Mouse (Mus musculus) limb, embryonic 14.5 days (tissue): Measurements from ENCODE around the gene Myl6. TPM values are rescaled to one million over a fixed set of nuclear protein-coding genes. Genes with fewer than 3 reads are reported as not detected.

Experiments used
- ATAC-seq: fragments of 200-750 bp; cut with Nextera tagmentation; 2 replicates; pipeline ENCODE4 v1.8.0; 2017; ENCODE audit warnings: low read depth, moderate number of reproducible peaks, moderate TSS enrichment; ENCODE audit not compliant: low FRiP score
- DNase-seq: peaks from one replicate; pipeline ENCODE4 v3.0.0-alpha.2; 2015; ENCODE audit warnings: low spot score
- H3K27ac ChIP-seq: fragments of 300-500 bp; sonication (generic); replicated peaks from 2 replicates; pipeline ENCODE4 v1.5.1; 2014; ENCODE audit warnings: low read depth, mild to moderate bottlenecking, low read length, moderate library complexity, mixed read lengths
- H3K27me3 ChIP-seq: fragments of 300-500 bp; sonication (generic); 2 replicates; pipeline ENCODE4 v1.6.1; 2014; ENCODE audit warnings: low read length, mixed read lengths; ENCODE audit not compliant: control insufficient read depth, insufficient read depth
- H3K36me3 ChIP-seq: fragments of 300-500 bp; sonication (generic); 2 replicates; pipeline ENCODE4 v1.6.1; 2014; ENCODE audit warnings: mild to moderate bottlenecking, low read length, moderate library complexity, mixed read lengths; ENCODE audit not compliant: control insufficient read depth, insufficient read depth
- H3K4me1 ChIP-seq: fragments of 300-500 bp; sonication (generic); 2 replicates; pipeline ENCODE4 v1.6.1; 2014; ENCODE audit warnings: antibody characterized with exemption, low read length, mixed read lengths; ENCODE audit not compliant: control insufficient read depth, insufficient read depth
- H3K4me2 ChIP-seq: fragments of 300-500 bp; sonication (generic); replicated peaks from 2 replicates; pipeline ENCODE4 v1.6.1; 2014; ENCODE audit warnings: low read depth, mild to moderate bottlenecking, low read length, moderate library complexity; ENCODE audit not compliant: severe bottlenecking
- H3K4me3 ChIP-seq: fragments of 300-500 bp; sonication (generic); replicated peaks from 2 replicates; pipeline ENCODE4 v1.5.1; 2014; ENCODE audit warnings: low read length
- H3K9ac ChIP-seq: fragments of 300-500 bp; sonication (generic); 2 replicates; pipeline ENCODE4 v1.6.1; 2014; ENCODE audit warnings: mild to moderate bottlenecking, low read depth, low read length, moderate library complexity; ENCODE audit not compliant: severe bottlenecking
- H3K9me3 ChIP-seq: fragments of 300-500 bp; sonication (generic); 2 replicates; pipeline ENCODE4 v1.6.1; 2016; ENCODE audit warnings: low read length; ENCODE audit not compliant: control insufficient read depth
- POLR2A ChIP-seq: fragments of 200-500 bp; IDR thresholded peaks from 2 replicates; pipeline ENCODE4 v1.8.0; 2012; ENCODE audit warnings: inconsistent platforms, mild to moderate bottlenecking, moderate library complexity, borderline replicate concordance; ENCODE audit not compliant: insufficient read depth, insufficient read length; ENCODE audit errors: extremely low read depth
- WGBS: fragments of 180-500 bp; shearing (Covaris S2); extraction: QIAGEN DNeasy Blood & Tissue Kit; methylation state at CpG from one replicate; pipeline ENCODE4 v1.1.7; 2014; 5-methylcytosine and 5-hydroxymethylcytosine counted together
- polyA plus RNA-seq, 2 experiments: library from polyadenylated mRNA; depleted of rRNA in 1 of 2; stranded (reverse) in 1 of 2; unstranded in 1 of 2; fragments of >200 nt; fragmentation: Nextera tagmentation in 1 of 2; extraction: Ambion mirVana in 1 of 2; gene quantifications; 2 replicates each; pipeline versions ENCODE4 v1.2.1 to v1.2.3; 2012 to 2014

Myl6 gene
- polyA plus RNA-seq, 2 experiments = 1,105 to 1,623 TPM

- DNase-seq = no peak
- no peaks in the 10 kb centered on the region for H3K9me3 ChIP-seq
- peak overlapping the region; percentile 71 for H3K27ac ChIP-seq
- ATAC-seq = peak; percentile 14; the same call in 1 of the 2 replicates
- peak overlapping the region; percentile 31 for H3K4me2 ChIP-seq
- no peaks in the 10 kb centered on the region for H3K27me3 ChIP-seq
- TF ChIP-seq POLR2A = no peak
- no peaks in the 10 kb centered on the region for H3K36me3 ChIP-seq
- 73% methylated on average over 4 of the region's 4 CpGs for WGBS
- peak overlapping the region; percentile 13; the same call in 1 of the 2 replicates for H3K9ac ChIP-seq
- H3K4me1 ChIP-seq = 0 out of 2 replicates have a peak, but pooled peaks cover 3% of the 10 kb centered on the region
- H3K4me3 ChIP-seq = peak overlapping the region; percentile 16
Measured at GRCm38 (mm10) chr10:128535624-128536265, 41.8 kb upstream of the Myl6 start.

GRCm38 (mm10) chr10:128535206-128535605 is 41.3 kb upstream of the Myl6 start:
- H3K36me3 ChIP-seq = no peaks in the 10 kb centered on the region
- ATAC-seq (no peak), DNase-seq (no peak)
- H3K4me1 ChIP-seq = 0 out of 2 replicates have a peak, but pooled peaks cover 3% of the 10 kb centered on the region
- no peaks in the 10 kb centered on the region for H3K9me3 ChIP-seq
- no peak overlapping the region for H3K9ac ChIP-seq
- no peaks in the 10 kb centered on the region for H3K27me3 ChIP-seq
- TF ChIP-seq POLR2A = no peak
- H3K4me3 ChIP-seq = no peak overlapping the region
- H3K27ac ChIP-seq = no peak overlapping the region
- H3K4me2 ChIP-seq = no peak overlapping the region
- 86% methylated on average over 2 of the region's 2 CpGs for WGBS

GRCm38 (mm10) chr10:128526366-128527356 is 32.7 kb upstream of the Myl6 start:
- peak overlapping the region; percentile 96 for H3K4me2 ChIP-seq
- peaks cover 5% of the 10 kb centered on the region; the same call in 1 of the 2 replicates for H3K36me3 ChIP-seq
- DNase-seq = no peak
- no peak for ATAC-seq
- H3K9me3 ChIP-seq = no peaks in the 10 kb centered on the region
- H3K9ac ChIP-seq = peak overlapping the region; percentile 52
- no peak overlapping the region for H3K27ac ChIP-seq
- 30% methylated on average over 28 of the region's 28 CpGs for WGBS
- H3K4me3 ChIP-seq = peak overlapping the region; percentile 69
- TF ChIP-seq POLR2A = no peak
- 0 out of 2 replicates have a peak, but pooled peaks cover 10% of the 10 kb centered on the region for H3K4me1 ChIP-seq
- H3K27me3 ChIP-seq = no peaks in the 10 kb centered on the region

DNA sequence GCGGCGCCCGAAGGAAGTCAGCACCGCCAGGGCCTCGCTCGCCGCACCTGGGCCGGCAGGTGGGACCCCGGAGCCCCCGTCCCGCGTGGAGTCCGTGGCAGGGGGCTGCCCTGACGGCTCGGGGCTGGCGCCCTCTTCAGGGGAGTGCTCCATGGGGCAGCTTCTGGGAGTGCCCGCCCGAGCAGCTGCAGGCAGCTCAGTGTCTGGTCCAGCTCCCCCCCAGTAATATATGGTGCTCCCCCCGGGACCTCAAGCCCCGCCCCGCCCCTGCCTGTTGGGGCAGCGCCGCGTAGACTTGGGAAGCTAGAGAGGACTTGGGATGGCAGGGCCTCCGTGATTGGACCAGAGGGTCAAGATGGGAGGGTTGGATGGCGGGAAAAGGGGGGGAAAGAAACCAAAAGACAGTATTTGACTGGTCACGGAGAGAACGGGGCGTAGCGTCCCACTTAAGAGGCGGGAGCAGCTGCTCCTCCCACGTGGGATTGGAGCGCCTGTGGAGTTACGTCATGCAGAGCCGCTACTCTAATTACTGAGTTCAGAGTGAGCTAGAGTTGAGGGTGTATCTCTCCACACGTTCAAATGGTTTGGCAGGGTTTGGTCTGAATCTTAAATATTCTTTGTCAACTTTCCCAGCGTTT is 31.8 kb upstream of the Myl6 start, which contains the start of gene Esyt1:
Gene Esyt1 (minus strand): TSS at position 201 of the 638 bp plus-strand sequence.
- Histone ChIP-seq H3K27me3 (no peaks in the 10 kb centered on the region), H3K4me2 (peak within 1 kb of the TSS; percentile 96), H3K9me3 (no peaks in the 10 kb centered on the region), H3K4me1 (0 out of 2 replicates have a peak, but pooled peaks cover 10% of the 10 kb centered on the region), H3K27ac (peak within 1 kb of the TSS; percentile 64; the same call in 1 of the 2 replicates), H3K4me3 (peak within 1 kb of the TSS; percentile 69), H3K36me3 (peaks cover 13% of the 10 kb centered on the region), H3K9ac (peak within 1 kb of the TSS; percentile 74)
- ATAC-seq = peak; percentile 97
- under 1% methylated on average over 37 of the region's 37 CpGs for WGBS
- TF ChIP-seq POLR2A = peak; percentile 71; the same call in 1 of the 2 replicates
- peak; percentile 98 for DNase-seq
